Mouse (Mus musculus): ENCODE data around the gene Slit3. TPM values are rescaled to one million over a fixed set of nuclear protein-coding genes. Genes with fewer than 3 reads are reported as not detected.

Slit3 gene
- total and polyA plus RNA-seq, 3 experiments, result not detected

DNA sequence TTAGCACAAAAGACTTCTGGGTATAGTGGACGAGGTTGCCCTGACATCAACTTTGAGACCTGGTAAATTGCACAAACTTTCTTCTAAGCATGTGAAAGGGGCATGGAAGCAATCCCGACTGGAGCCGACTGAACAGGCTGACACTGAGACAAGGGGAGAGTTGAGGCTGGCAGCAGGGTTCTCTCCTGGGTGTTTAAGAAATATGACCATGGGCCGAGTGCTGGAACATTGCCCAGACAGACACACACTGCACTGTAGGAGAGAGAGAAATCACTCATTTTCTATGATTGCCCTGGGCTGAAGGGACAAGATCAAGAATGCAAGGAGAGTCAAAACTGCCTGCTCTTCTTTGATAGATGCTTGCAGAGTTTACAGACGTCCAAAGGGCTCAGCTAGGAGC lies 608.2 kb downstream of the Slit3 start:
- H3K27me3 ChIP-seq (ENCODE audit: control insufficient read depth in 1 of 2, insufficient read depth in 2 of 2, low read length in 2 of 2), result peaks cover 0 to under 1% of the 10 kb centered on the region in 2 experiments; a peak in 1 of 4 replicates
- H3K9ac ChIP-seq (ENCODE audit: control insufficient read depth, low read depth, low read length, poor library complexity, severe bottlenecking), result no peak overlapping the region
- TF ChIP-seq SMC3 (IDR thresholded peaks at IDR 0.05; ENCODE audit: low read depth, low read length), result no peak
- no peak for TF ChIP-seq POLR2AphosphoS2 (IDR thresholded peaks at IDR 0.05; ENCODE audit: low read length)
- TF ChIP-seq CHD2 (IDR thresholded peaks at IDR 0.05; ENCODE audit: low read length), result no peak
- no peak for TF ChIP-seq MAX (IDR thresholded peaks at IDR 0.05; ENCODE audit: low read length)
- no peak for TF ChIP-seq USF1 (IDR thresholded peaks at IDR 0.05; ENCODE audit: low read depth, low read length)
- no peak for TF ChIP-seq ETS1 (IDR thresholded peaks at IDR 0.05; ENCODE audit: low read depth, low read length)
- TF ChIP-seq ZKSCAN1 (IDR thresholded peaks at IDR 0.05; ENCODE audit: low read depth, low read length), result no peak
- no peak for TF ChIP-seq KAT2A (conservative IDR thresholded peaks at IDR 0.05; ENCODE audit: low read depth, low read length)
- TF ChIP-seq MAFK (IDR thresholded peaks at IDR 0.05; ENCODE audit: borderline replicate concordance, low read depth, low read length), result no peak
- TF ChIP-seq MAZ (IDR thresholded peaks at IDR 0.05; ENCODE audit: low read depth, low read length), result no peak
- no peak for TF ChIP-seq E2F4 (IDR thresholded peaks at IDR 0.05; ENCODE audit: borderline replicate concordance, low read depth, low read length)
- H3K27ac ChIP-seq (ENCODE audit: control insufficient read depth, low read depth, low read length), result no peak overlapping the region
- H3K79me2 ChIP-seq (ENCODE audit: control insufficient read depth, insufficient read depth, low read length, poor library complexity), result no peaks in the 10 kb centered on the region
- H3K9me3 ChIP-seq (replicated peaks; ENCODE audit: insufficient read depth, low read length), result no peaks in the 10 kb centered on the region
- no peaks in the 10 kb centered on the region for H3K4me1 ChIP-seq (ENCODE audit: control insufficient read depth in 1 of 2, insufficient read depth in 2 of 2, low read length in 2 of 2)
- DNase-seq (ENCODE audit: low read depth, low spot score), result no peak
- no peaks in the 10 kb centered on the region for H3K36me3 ChIP-seq (ENCODE audit: control insufficient read depth in 1 of 2, insufficient read depth in 2 of 2, low read length in 2 of 2)
- no peak overlapping the region for H3K4me3 ChIP-seq (ENCODE audit: control insufficient read depth in 1 of 2, insufficient read depth in 1 of 2, low read depth in 2 of 2, low read length in 2 of 2)

DNA sequence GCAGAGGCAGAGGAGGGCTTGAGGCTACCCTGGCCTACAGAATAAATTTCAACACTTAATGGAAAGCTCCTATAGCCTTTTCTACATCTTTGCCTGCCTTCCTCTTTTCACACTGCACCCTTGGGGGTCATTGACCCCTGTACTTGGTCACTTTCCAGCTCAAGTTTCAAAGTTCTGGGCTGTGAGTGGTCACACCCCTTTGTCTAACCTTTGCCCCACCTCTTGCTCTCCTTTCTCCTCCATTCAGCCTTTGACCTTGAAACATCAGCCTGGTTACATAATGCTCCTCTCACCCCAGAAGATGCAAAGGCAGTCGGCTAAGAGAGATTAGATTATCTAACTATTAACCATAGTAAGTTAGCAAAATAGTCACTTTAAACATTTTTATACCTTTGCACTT lies 611.3 kb downstream of the Slit3 start:
- no peaks in the 10 kb centered on the region for H3K36me3 ChIP-seq (ENCODE audit: control insufficient read depth in 1 of 2, insufficient read depth in 2 of 2, low read length in 2 of 2)
- no peaks in the 10 kb centered on the region for H3K79me2 ChIP-seq (ENCODE audit: control insufficient read depth, insufficient read depth, low read length, poor library complexity)
- no peaks in the 10 kb centered on the region for H3K4me1 ChIP-seq (ENCODE audit: control insufficient read depth in 1 of 2, insufficient read depth in 2 of 2, low read length in 2 of 2)
- DNase-seq (ENCODE audit: low read depth, low spot score), result no peak
- H3K27ac ChIP-seq (ENCODE audit: control insufficient read depth, low read depth, low read length), result no peak overlapping the region
- H3K9ac ChIP-seq (ENCODE audit: control insufficient read depth, low read depth, low read length, poor library complexity, severe bottlenecking), result no peak overlapping the region
- TF ChIP-seq ETS1 (IDR thresholded peaks at IDR 0.05; ENCODE audit: low read depth, low read length), result no peak
- TF ChIP-seq MXI1 (IDR thresholded peaks at IDR 0.05; ENCODE audit: low read depth, low read length), result no peak
- no peak for TF ChIP-seq TCF12 (IDR thresholded peaks at IDR 0.05; ENCODE audit: low read depth, low read length)
- no peak for TF ChIP-seq E2F4 (IDR thresholded peaks at IDR 0.05; ENCODE audit: borderline replicate concordance, low read depth, low read length)
- TF ChIP-seq POLR2AphosphoS5 (IDR thresholded peaks at IDR 0.05; ENCODE audit: borderline replicate concordance, low read depth, low read length), result no peak
- TF ChIP-seq CTCF (IDR thresholded peaks at IDR 0.05 in 2 of 3, conservative IDR thresholded peaks at IDR 0.05 in 1 of 3; ENCODE audit: control insufficient read depth in 1 of 3, insufficient read depth in 1 of 3, low read depth in 2 of 3, low read length in 3 of 3, poor library complexity in 1 of 3, severe bottlenecking in 1 of 3), result no peak
- TF ChIP-seq NRF1 (IDR thresholded peaks at IDR 0.05; ENCODE audit: insufficient read depth, low read depth, low read length, poor library complexity, severe bottlenecking), result no peak
- TF ChIP-seq RCOR1 (IDR thresholded peaks at IDR 0.05; ENCODE audit: low read depth, low read length), result no peak
- TF ChIP-seq ZNF384 (IDR thresholded peaks at IDR 0.05; ENCODE audit: low read depth, low read length), result no peak
- no peak for TF ChIP-seq ZC3H11A (IDR thresholded peaks at IDR 0.05; ENCODE audit: low read depth, low read length)
- TF ChIP-seq POLR2A (IDR thresholded peaks at IDR 0.05; ENCODE audit: control insufficient read depth in 1 of 2, insufficient read depth in 1 of 2, low read depth in 1 of 2, low read length in 2 of 2, poor library complexity in 1 of 2), result no peak
- TF ChIP-seq GATA1 (IDR thresholded peaks at IDR 0.05; ENCODE audit: low read depth, low read length), result no peak
- no peak for TF ChIP-seq ZMIZ1 (IDR thresholded peaks at IDR 0.05; ENCODE audit: low read depth, low read length)
- TF ChIP-seq MAZ (IDR thresholded peaks at IDR 0.05; ENCODE audit: low read depth, low read length), result no peak
- no peak for TF ChIP-seq ELF1 (IDR thresholded peaks at IDR 0.05; ENCODE audit: low read depth, low read length)
- TF ChIP-seq TAL1 (IDR thresholded peaks at IDR 0.05; ENCODE audit: low read length), result no peak
- no peak for TF ChIP-seq NELFE (IDR thresholded peaks at IDR 0.05; ENCODE audit: low read depth, low read length)
- no peak for TF ChIP-seq MYB (IDR thresholded peaks at IDR 0.05; ENCODE audit: low read depth, low read length)
- TF ChIP-seq TBP (IDR thresholded peaks at IDR 0.05; ENCODE audit: low read depth, low read length), result no peak
- no peaks in the 10 kb centered on the region for H3K9me3 ChIP-seq (replicated peaks; ENCODE audit: insufficient read depth, low read length)
- H3K27me3 ChIP-seq (ENCODE audit: control insufficient read depth in 1 of 2, insufficient read depth in 2 of 2, low read length in 2 of 2), result peaks cover 0 to 4% of the 10 kb centered on the region in 2 experiments; a peak in 2 of 4 replicates
- H3K4me3 ChIP-seq (ENCODE audit: control insufficient read depth in 1 of 2, insufficient read depth in 1 of 2, low read depth in 2 of 2, low read length in 2 of 2), result no peak overlapping the region

All from MEL (cell line).